In the genomic region with DNA sequence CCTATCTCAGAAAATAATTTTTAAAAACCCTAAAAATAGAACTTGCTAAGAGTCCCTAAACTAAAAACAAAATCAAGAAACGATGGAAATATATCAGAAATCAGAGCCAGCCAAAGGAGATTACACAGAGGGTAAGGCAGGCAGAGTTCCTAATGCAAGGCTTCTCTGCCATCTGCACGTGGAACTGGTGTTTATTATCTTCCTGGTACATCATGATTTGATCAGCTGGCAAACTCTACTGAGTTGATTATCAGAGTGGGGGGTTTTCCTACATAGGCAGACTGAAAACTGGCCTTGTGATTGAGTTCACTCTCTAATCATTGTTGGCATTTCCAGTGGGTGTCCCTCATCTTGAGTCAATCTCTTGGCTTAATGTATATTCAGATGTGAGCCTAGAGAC, we compare ENCODE assay signal across 25 mouse cellular contexts.
DNase-seq lines count a peak whose midpoint lies in the region; ATAC-seq lines count a peak whose summit lies in the region.
"Had no signal": no experiment of that assay in that cellular context is flagged by ENCODE, and none has a peak within 500 bp of the region (broad histone marks: within the 10 kb centered on the region; RNA-seq: fewer than 3 reads in every experiment).

No protein-coding gene starts in this region.

- H3K9me3 ChIP-seq in embryonic facial prominence, embryonic 11.5 days (replicated peaks; ENCODE audit: control insufficient read depth, low read length) = no peaks in the 10 kb centered on the region
- H3K9me3 ChIP-seq in embryonic facial prominence, embryonic 10.5 days = no peaks in the 10 kb centered on the region
- H3K9me3 ChIP-seq: forebrain, embryonic 15.5 days; G1E had no signal

- WGBS in embryonic facial prominence, embryonic 11.5 days = 55% methylated on average over 2 of the region's 2 CpGs
- WGBS in embryonic facial prominence, embryonic 10.5 days = 67% methylated on average over 2 of the region's 2 CpGs

- DNase-seq in embryonic facial prominence, embryonic 11.5 days (ENCODE audit: low spot score) = peak; percentile 19
- no peak for DNase-seq in embryonic facial prominence, embryonic 10.5 days (ENCODE audit: low spot score)
- DNase-seq in layer of hippocampus, adult 18-20 months (ENCODE audit: low spot score in 2 of 2) = peak; percentile 8 to 57
- DNase-seq in layer of hippocampus, adult 11-12 months (ENCODE audit: low spot score) = no peak
- peak; percentile 30 for DNase-seq in layer of hippocampus, adult 9-11 months
- no peak for DNase-seq in layer of hippocampus, adult 8-10 months (ENCODE audit: low spot score in 2 of 2)
- no peak for DNase-seq in frontal cortex, postnatal 14 days (ENCODE audit: low spot score in 2 of 2)
- DNase-seq: adrenal gland, adult 8-10 months; adrenal gland, postnatal 14 days; adrenal gland, postnatal 36 days; B cell, adult 2 months; cerebellum, adult 11 months; cerebellum, adult 18-20 months; cerebellum, adult 8-10 months; cerebellum, adult 9-11 months; cerebellum, postnatal 14 days; cerebellum, postnatal 36 days; embryo, embryonic 11 days; forebrain, postnatal 0 days had no signal

- no peaks in the 10 kb centered on the region for H3K36me3 ChIP-seq in embryonic facial prominence, embryonic 11.5 days (replicated peaks; ENCODE audit: control insufficient read depth, insufficient read depth, low read depth, low read length)
- H3K36me3 ChIP-seq in embryonic facial prominence, embryonic 10.5 days (replicated peaks) = no peaks in the 10 kb centered on the region
- H3K36me3 ChIP-seq: forebrain, embryonic 15.5 days; G1E had no signal

- no peak overlapping the region for H3K4me2 ChIP-seq in embryonic facial prominence, embryonic 11.5 days (ENCODE audit: low read depth, low read length)
- H3K4me2 ChIP-seq: forebrain, embryonic 15.5 days had no signal

- no peak overlapping the region for H3K4me3 ChIP-seq in embryonic facial prominence, embryonic 11.5 days (ENCODE audit: low read depth, low read length)
- no peak overlapping the region for H3K4me3 ChIP-seq in embryonic facial prominence, embryonic 10.5 days
- H3K4me3 ChIP-seq: forebrain, embryonic 15.5 days had no signal

- no peak for ATAC-seq in embryonic facial prominence, embryonic 11.5 days (replicated peaks; ENCODE audit: insufficient number of reproducible peaks, low FRiP score, low TSS enrichment, low read depth)
- ATAC-seq: activated CD4-positive, CD25-positive, alpha-beta regulatory T cell, adult 4 months; CD4-positive, CD25-positive, alpha-beta regulatory T cell, adult 4 months; forebrain, embryonic 15.5 days; forebrain, postnatal 0 days; Patski had no signal

- H3K4me1 ChIP-seq in embryonic facial prominence, embryonic 11.5 days (ENCODE audit: control insufficient read depth, insufficient read depth, low read length) = no peaks in the 10 kb centered on the region
- 0 out of 2 replicates have a peak, but pooled peaks cover 3% of the 10 kb centered on the region for H3K4me1 ChIP-seq in embryonic facial prominence, embryonic 10.5 days

- H3K27me3 ChIP-seq in embryonic facial prominence, embryonic 11.5 days (ENCODE audit: control insufficient read depth, insufficient read depth, low read length) = no peaks in the 10 kb centered on the region
- no peaks in the 10 kb centered on the region for H3K27me3 ChIP-seq in embryonic facial prominence, embryonic 10.5 days (replicated peaks; ENCODE audit: low read depth, poor library complexity, severe bottlenecking)
- H3K27me3 ChIP-seq: CH12.LX; forebrain, embryonic 15.5 days; Patski had no signal

- no peak overlapping the region for H3K9ac ChIP-seq in embryonic facial prominence, embryonic 11.5 days (replicated peaks; ENCODE audit: low read length)
- H3K9ac ChIP-seq: forebrain, embryonic 15.5 days; forebrain, postnatal 0 days had no signal

- H3K27ac ChIP-seq in embryonic facial prominence, embryonic 11.5 days (replicated peaks; ENCODE audit: low read depth, low read length) = no peak overlapping the region
- H3K27ac ChIP-seq in embryonic facial prominence, embryonic 10.5 days (replicated peaks) = no peak overlapping the region
- H3K27ac ChIP-seq: forebrain, embryonic 15.5 days had no signal

Comparison
In these comparisons a context has a peak if more than half of its experiments do, and no peak if none do; other contexts are left out.
1. DNase-seq: peak in embryonic facial prominence, embryonic 11.5 days (single experiment), layer of hippocampus, adult 18-20 months (2 of 2) and layer of hippocampus, adult 9-11 months (single experiment); none in embryonic facial prominence, embryonic 10.5 days (single experiment), layer of hippocampus, adult 11-12 months (single experiment), layer of hippocampus, adult 8-10 months (0 of 2) and frontal cortex, postnatal 14 days (0 of 2).